12 mouse cellular contexts compared by ENCODE assay signal in genomic region chr9:91355270-91355589, GRCm38 (mm10). TPM values are rescaled to one million over a fixed set of nuclear protein-coding genes. Genes with fewer than 3 reads are reported as not detected.
DNase-seq lines count a peak whose midpoint lies in the region; ATAC-seq lines count a peak whose summit lies in the region.
"Had no signal": no experiment of that assay in that cellular context is flagged by ENCODE, and none has a peak within 500 bp of the region (broad histone marks: within the 10 kb centered on the region; RNA-seq: fewer than 3 reads in every experiment).

No protein-coding gene starts in this region.

- H3K36me3 ChIP-seq in kidney, embryonic 16.5 days (ENCODE audit: insufficient read depth, low read length) = no peaks in the 10 kb centered on the region
- H3K36me3 ChIP-seq in embryonic facial prominence, embryonic 13.5 days = no peaks in the 10 kb centered on the region
- no peaks in the 10 kb centered on the region for H3K36me3 ChIP-seq in hindbrain, embryonic 10.5 days
- H3K36me3 ChIP-seq in midbrain, embryonic 14.5 days (ENCODE audit: control insufficient read depth, insufficient read depth, low read length) = no peaks in the 10 kb centered on the region

- H3K9me3 ChIP-seq in kidney, embryonic 16.5 days (ENCODE audit: low read length) = no peaks in the 10 kb centered on the region
- no peaks in the 10 kb centered on the region for H3K9me3 ChIP-seq in embryonic facial prominence, embryonic 13.5 days
- H3K9me3 ChIP-seq in hindbrain, embryonic 10.5 days = no peaks in the 10 kb centered on the region
- no peaks in the 10 kb centered on the region for H3K9me3 ChIP-seq in midbrain, embryonic 14.5 days (ENCODE audit: control insufficient read depth, low read length)

- peaks cover 88% of the 10 kb centered on the region for H3K27me3 ChIP-seq in kidney, embryonic 16.5 days (ENCODE audit: insufficient read depth, low read length)
- peaks cover 92% of the 10 kb centered on the region for H3K27me3 ChIP-seq in embryonic facial prominence, embryonic 13.5 days
- peaks cover 100% of the 10 kb centered on the region for H3K27me3 ChIP-seq in hindbrain, embryonic 10.5 days (ENCODE audit: insufficient read depth, poor library complexity, severe bottlenecking)
- H3K27me3 ChIP-seq in midbrain, embryonic 14.5 days (ENCODE audit: control insufficient read depth, insufficient read depth, low read length) = peaks cover 74% of the 10 kb centered on the region

- peaks cover 2% of the 10 kb centered on the region; the same call in 1 of the 2 replicates for H3K4me1 ChIP-seq in kidney, embryonic 16.5 days (ENCODE audit: insufficient read depth, low read length)
- H3K4me1 ChIP-seq in embryonic facial prominence, embryonic 13.5 days = no peaks in the 10 kb centered on the region; the same call in 1 of the 2 replicates
- peaks cover 46% of the 10 kb centered on the region for H3K4me1 ChIP-seq in hindbrain, embryonic 10.5 days (replicated peaks)
- peaks cover 6% of the 10 kb centered on the region; the same call in 1 of the 2 replicates for H3K4me1 ChIP-seq in midbrain, embryonic 14.5 days (ENCODE audit: control insufficient read depth, insufficient read depth, low read length)

- H3K4me3 ChIP-seq in kidney, embryonic 16.5 days (ENCODE audit: low read length) = 0 out of 2 replicates have a peak overlapping the region, but pooled peaks have one; percentile 16
- H3K4me3 ChIP-seq in embryonic facial prominence, embryonic 13.5 days = peak overlapping the region; percentile 32
- peak overlapping the region; percentile 48 for H3K4me3 ChIP-seq in hindbrain, embryonic 10.5 days
- peak overlapping the region; percentile 24 for H3K4me3 ChIP-seq in midbrain, embryonic 14.5 days (replicated peaks; ENCODE audit: low read depth, low read length)

- no peak for DNase-seq in kidney, postnatal 10 days
- DNase-seq in hindbrain, embryonic 10.5 days (ENCODE audit: low spot score) = no peak
- no peak for DNase-seq in midbrain, embryonic 14.5 days
- DNase-seq in thymus, adult 18-20 months = no peak
- DNase-seq in natural killer cell, adult 2 months (ENCODE audit: low spot score in 2 of 2) = no peak
- DNase-seq in thymus, postnatal 4 days = no peak
- DNase-seq: adrenal gland, postnatal 36 days; layer of hippocampus, adult 9-11 months; lung, postnatal 36 days had no signal

- H3K27ac ChIP-seq in kidney, embryonic 16.5 days (ENCODE audit: low read length) = no peak overlapping the region
- H3K27ac ChIP-seq in embryonic facial prominence, embryonic 13.5 days = no peak overlapping the region
- peak overlapping the region; percentile 81 for H3K27ac ChIP-seq in hindbrain, embryonic 10.5 days
- peak overlapping the region; percentile 78 for H3K27ac ChIP-seq in midbrain, embryonic 14.5 days (replicated peaks; ENCODE audit: low read depth, low read length)

- H3K4me2 ChIP-seq in kidney, embryonic 16.5 days (replicated peaks; ENCODE audit: low read depth, low read length) = peak overlapping the region; percentile 39; the same call in 1 of the 2 replicates
- peak overlapping the region; percentile 51 for H3K4me2 ChIP-seq in embryonic facial prominence, embryonic 13.5 days
- peak overlapping the region; percentile 54 for H3K4me2 ChIP-seq in midbrain, embryonic 14.5 days (ENCODE audit: low read length)

- ATAC-seq in kidney, embryonic 16.5 days (ENCODE audit: low FRiP score, low TSS enrichment) = no peak
- no peak for ATAC-seq in embryonic facial prominence, embryonic 13.5 days (ENCODE audit: insufficient number of reproducible peaks, insufficient read depth, low FRiP score, low TSS enrichment, low read depth)
- no peak for ATAC-seq in midbrain, embryonic 14.5 days (ENCODE audit: low FRiP score, low TSS enrichment)

- WGBS in kidney, embryonic 16.5 days = 0% methylated on average over 7 of the region's 7 CpGs
- WGBS in embryonic facial prominence, embryonic 13.5 days = 1% methylated on average over 7 of the region's 7 CpGs
- WGBS in hindbrain, embryonic 10.5 days = under 1% methylated on average over 7 of the region's 7 CpGs
- WGBS in midbrain, embryonic 14.5 days = 0% methylated on average over 7 of the region's 7 CpGs

- H3K9ac ChIP-seq in kidney, embryonic 16.5 days (replicated peaks; ENCODE audit: low read length) = no peak overlapping the region
- H3K9ac ChIP-seq in embryonic facial prominence, embryonic 13.5 days = no peak overlapping the region
- no peak overlapping the region; the same call in 1 of the 2 replicates for H3K9ac ChIP-seq in midbrain, embryonic 14.5 days (replicated peaks; ENCODE audit: low read length)

RNA-seq across cellular contexts. Expression of gene Zic4, which starts 7.0 kb away (rescaled TPM):
- polyA plus RNA-seq in kidney, embryonic 16.5 days (2015; fragmentation: Nextera tagmentation; extraction: Ambion mirVana) = not detected in 2 replicates
- 0.77 and 0.89 TPM in 2 replicates for polyA plus RNA-seq in embryonic facial prominence, embryonic 13.5 days (2015; fragmentation: Nextera tagmentation; extraction: Ambion mirVana)
- 16.9 and 19.8 TPM in 2 replicates for polyA plus RNA-seq in hindbrain, embryonic 10.5 days (2016; fragmentation: Nextera tagmentation; extraction: Ambion mirVana)
- 32.4 and 49.1 TPM in 2 replicates for polyA plus RNA-seq in midbrain, embryonic 14.5 days (2014; fragmentation: Nextera tagmentation; extraction: Ambion mirVana)
- polyA plus RNA-seq: gonadal fat pad, adult 2 months had no signal

RNA-seq across cellular contexts. Expression of gene Zic1, which starts 10.4 kb away (rescaled TPM):
- polyA plus RNA-seq in kidney, embryonic 16.5 days (2015; fragmentation: Nextera tagmentation; extraction: Ambion mirVana) = not detected in 2 replicates
- polyA plus RNA-seq in embryonic facial prominence, embryonic 13.5 days (2015; fragmentation: Nextera tagmentation; extraction: Ambion mirVana) = 0.47 and 0.49 TPM in 2 replicates
- polyA plus RNA-seq in hindbrain, embryonic 10.5 days (2016; fragmentation: Nextera tagmentation; extraction: Ambion mirVana) = 6.9 and 8.1 TPM in 2 replicates
- polyA plus RNA-seq in midbrain, embryonic 14.5 days (2014; fragmentation: Nextera tagmentation; extraction: Ambion mirVana) = 17.8 and 18.5 TPM in 2 replicates
- polyA plus RNA-seq: gonadal fat pad, adult 2 months had no signal

Comparison
In these comparisons a context has a peak if more than half of its experiments do, and no peak if none do; other contexts are left out.
1. H3K27ac ChIP-seq: peak in hindbrain, embryonic 10.5 days (single experiment) and midbrain, embryonic 14.5 days (single experiment); none in kidney, embryonic 16.5 days (single experiment) and embryonic facial prominence, embryonic 13.5 days (single experiment).
2. Peak in every context shown above with its lines, with median percentiles within 50 percentile points of each other: H3K4me2 ChIP-seq and H3K4me3 ChIP-seq.